Mouse (Mus musculus) stomach, postnatal 0 days (tissue): ENCODE measurements at regions not wholly inside any gene's neighbourhood (a gene's known extent, or its start where the extent isn't known, plus 50 kb on each side); places are given as distances from the start of the nearest gene placed in this dataset.

ENCODE experiments used
- CTCF ChIP-seq: IDR thresholded peaks from 2 replicates; pipeline ENCODE4 v1.5.1; 2016; ENCODE audit warnings: antibody characterized with exemption, low read depth, mild to moderate bottlenecking, moderate library complexity
- EP300 ChIP-seq: optimal IDR thresholded peaks from 2 replicates; pipeline ENCODE3; 2016; ENCODE audit warnings: antibody characterized with exemption

- TF ChIP-seq CTCF, result no peak
- TF ChIP-seq EP300, result no peak
These were observed 73.9 kb upstream of the Pam start for GRCm38 (mm10) chr1:98169352-98169751.
